Mouse (Mus musculus) limb, embryonic 11.5 days (tissue): ENCODE data around the gene Rftn2. TPM values are rescaled to one million over a fixed set of nuclear protein-coding genes. Genes with fewer than 3 reads are reported as not detected.

Experiments
- ATAC-seq: fragments of 200-750 bp; cut with Nextera tagmentation; 2 replicates; pipeline ENCODE4 v1.8.0; 2017; ENCODE audit warnings: low read depth; ENCODE audit not compliant: insufficient number of reproducible peaks, low FRiP score, low TSS enrichment
- DNase-seq: peaks from one replicate; pipeline ENCODE4 v3.0.0-alpha.2; 2015; ENCODE audit warnings: low spot score
- H3K27ac ChIP-seq: fragments of 300-500 bp; sonication (generic); replicated peaks from 2 replicates; pipeline ENCODE4 v1.5.1; 2014; ENCODE audit warnings: low read depth, mild to moderate bottlenecking, low read length
- H3K27me3 ChIP-seq: fragments of 300-500 bp; sonication (generic); 2 replicates; pipeline ENCODE4 v1.6.1; 2014; ENCODE audit warnings: mild to moderate bottlenecking, low read length, mixed read lengths; ENCODE audit not compliant: control insufficient read depth, insufficient read depth
- H3K36me3 ChIP-seq: fragments of 300-500 bp; sonication (generic); 2 replicates; pipeline ENCODE4 v1.6.1; 2014; ENCODE audit warnings: mild to moderate bottlenecking, low read length, moderate library complexity, mixed read lengths; ENCODE audit not compliant: control insufficient read depth, insufficient read depth
- H3K4me1 ChIP-seq: fragments of 300-500 bp; sonication (generic); 2 replicates; pipeline ENCODE4 v1.6.1; 2014; ENCODE audit warnings: low read length, mixed read lengths; ENCODE audit not compliant: control insufficient read depth, insufficient read depth
- H3K4me2 ChIP-seq: fragments of 300-500 bp; sonication (generic); 2 replicates; pipeline ENCODE4 v1.6.1; 2014; ENCODE audit warnings: low read depth, mild to moderate bottlenecking, moderate library complexity; ENCODE audit not compliant: severe bottlenecking
- H3K4me3 ChIP-seq: fragments of 300-500 bp; sonication (generic); 2 replicates; pipeline ENCODE4 v1.5.1; 2014; ENCODE audit warnings: low read depth, low read length
- H3K9ac ChIP-seq: fragments of 300-500 bp; sonication (generic); 2 replicates; pipeline ENCODE4 v1.6.1; 2014; ENCODE audit warnings: mild to moderate bottlenecking, low read length
- H3K9me3 ChIP-seq: fragments of 300-500 bp; sonication (generic); 2 replicates; pipeline ENCODE4 v1.6.1; 2016; ENCODE audit warnings: low read length; ENCODE audit not compliant: control insufficient read depth
- WGBS: fragments of 180-500 bp; shearing (Covaris S2); extraction: QIAGEN DNeasy Blood & Tissue Kit; methylation state at CpG from one replicate; pipeline ENCODE4 v1.1.7; 2014; 5-methylcytosine and 5-hydroxymethylcytosine counted together
- polyA plus RNA-seq: library from polyadenylated mRNA; unstranded; fragments of >200 nt; fragmentation: Nextera tagmentation; extraction: Ambion mirVana; gene quantifications from 2 replicates; pipeline ENCODE4 v1.2.1, GENCODE M21; 2014

Gene Rftn2
- polyA plus RNA-seq, 1 experiment from 2014 or later = 30.0 TPM

DNA sequence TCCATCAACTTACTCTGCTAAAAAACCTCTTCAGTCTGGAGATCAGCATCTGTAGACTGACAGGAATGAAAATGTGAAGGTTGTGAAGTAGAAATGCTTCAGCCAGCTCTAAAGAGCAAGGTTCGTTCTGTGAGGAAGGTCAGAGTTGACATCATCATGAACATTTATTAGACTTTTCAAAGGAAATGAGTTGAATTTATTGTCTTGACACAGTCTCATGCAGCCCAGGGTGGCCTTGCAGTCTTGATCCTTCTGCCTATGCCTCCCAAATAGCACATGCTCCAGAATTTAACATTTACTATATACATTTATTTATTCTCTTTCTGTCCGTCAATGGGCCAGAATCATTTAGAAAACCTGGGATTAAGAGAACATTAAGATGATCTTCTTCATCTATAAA is 103.0 kb downstream of the Rftn2 start:
- H3K4me3 ChIP-seq = no peak overlapping the region
- H3K36me3 ChIP-seq = no peaks in the 10 kb centered on the region
- ATAC-seq (no peak), DNase-seq (no peak)
- no peak overlapping the region for H3K4me2 ChIP-seq
- H3K9ac ChIP-seq = no peak overlapping the region
- H3K27ac ChIP-seq = no peak overlapping the region
- 82% methylated on average over 2 of the region's 2 CpGs for WGBS
- H3K27me3 ChIP-seq = no peaks in the 10 kb centered on the region
- no peaks in the 10 kb centered on the region for H3K4me1 ChIP-seq
- H3K9me3 ChIP-seq = no peaks in the 10 kb centered on the region

GRCm38 (mm10) chr1:55123046-55123445 is 103.5 kb downstream of the Rftn2 start:
- H3K4me2 ChIP-seq = no peak overlapping the region
- no peak for DNase-seq
- no peak overlapping the region for H3K9ac ChIP-seq

More at GRCm38 (mm10) chr1:55123046-55123445, 103.5 kb downstream of the Rftn2 start:
- 85% methylated on average over 5 of the region's 5 CpGs for WGBS
- Histone ChIP-seq H3K27ac (no peak overlapping the region), H3K9me3 (no peaks in the 10 kb centered on the region), H3K27me3 (no peaks in the 10 kb centered on the region), H3K4me1 (no peaks in the 10 kb centered on the region), H3K4me3 (no peak overlapping the region), H3K36me3 (no peaks in the 10 kb centered on the region)
- ATAC-seq = no peak

Other genes with a start within 250 kb of the Rftn2 start
- gene Sf3b1, start 199.3 kb downstream of the Rftn2 start, polyA plus RNA-seq = 362 and 364 TPM in 2 replicates
- 21.2 and 23.7 TPM in 2 replicates for gene Coq10b, start 174.0 kb downstream of the Rftn2 start, polyA plus RNA-seq
- 605 and 608 TPM in 2 replicates for gene Hspe1, start 138.7 kb downstream of the Rftn2 start, polyA plus RNA-seq
- gene Hspd1, start 138.5 kb downstream of the Rftn2 start, polyA plus RNA-seq = 431 and 461 TPM in 2 replicates
- gene Mob4, start 95.6 kb downstream of the Rftn2 start, polyA plus RNA-seq = 149 and 155 TPM in 2 replicates
- 2.4 and 2.8 TPM in 2 replicates for gene Mars2, start 10.4 kb upstream of the Rftn2 start, polyA plus RNA-seq
- gene Boll, start 136.7 kb upstream of the Rftn2 start, polyA plus RNA-seq = 0.43 TPM in 1 of 2 replicates, not detected in the other
- 1.1 and 1.2 TPM in 2 replicates for gene Plcl1, start 179.1 kb upstream of the Rftn2 start, polyA plus RNA-seq